Mouse (Mus musculus) C2C12 (cell line): ENCODE results near the gene Oaf. TPM values are rescaled to one million over a fixed set of nuclear protein-coding genes. Genes with fewer than 3 reads are reported as not detected.

Experiments
- H3K27me3 ChIP-seq: one replicate; pipeline ENCODE4 v1.6.1; 2011; ENCODE audit not compliant: control insufficient read depth, insufficient read depth, insufficient read length
- H3K36me3 ChIP-seq: one replicate; pipeline ENCODE4 v1.6.1; 2011; ENCODE audit not compliant: control insufficient read depth, insufficient read depth
- H3K4me3 ChIP-seq: one replicate; pipeline ENCODE4 v1.5.1; 2011; ENCODE audit warnings: mild to moderate bottlenecking, control low read depth; ENCODE audit not compliant: poor library complexity, insufficient read depth, severe bottlenecking
- H3K79me2 ChIP-seq: one replicate; pipeline ENCODE4 v1.6.1; 2011; ENCODE audit not compliant: control insufficient read depth, insufficient read depth
- H3K79me3 ChIP-seq: one replicate; pipeline ENCODE4 v1.6.1; 2011; ENCODE audit warnings: low read depth, control low read depth
- H3ac ChIP-seq: one replicate; pipeline ENCODE3; 2011; ENCODE audit warnings: low read depth; ENCODE audit not compliant: control insufficient read depth, insufficient read length
- CEBPB ChIP-seq: IDR thresholded peaks from one replicate; pipeline ENCODE4 v1.6.1; 2011; ENCODE audit warnings: low read depth, mild to moderate bottlenecking, control low read depth, moderate library complexity
- CTCF ChIP-seq: IDR thresholded peaks from one replicate; pipeline ENCODE4 v1.5.1; 2011; ENCODE audit not compliant: control insufficient read depth, insufficient read depth, insufficient read length
- FOSL1 ChIP-seq: IDR thresholded peaks from one replicate; pipeline ENCODE4 v1.8.0; 2011; ENCODE audit warnings: mild to moderate bottlenecking, low read length; ENCODE audit not compliant: poor library complexity, insufficient read depth, severe bottlenecking
- MAX ChIP-seq: IDR thresholded peaks from one replicate; pipeline ENCODE4 v1.6.1; 2011; ENCODE audit warnings: mild to moderate bottlenecking, control low read depth
- MYOD1 ChIP-seq: IDR thresholded peaks from one replicate; pipeline ENCODE4 v1.6.1; 2011; ENCODE audit warnings: low read depth; ENCODE audit not compliant: control insufficient read depth, insufficient read length
- MYOG ChIP-seq: IDR thresholded peaks from one replicate; pipeline ENCODE4 v1.6.1; 2011; ENCODE audit not compliant: control insufficient read depth, insufficient read length; ENCODE audit errors: extremely low read depth
- USF1 ChIP-seq: IDR thresholded peaks from one replicate; pipeline ENCODE4 v1.6.1; 2011; ENCODE audit warnings: low read depth, mild to moderate bottlenecking, control low read depth, moderate library complexity
- polyA plus RNA-seq: library from polyadenylated mRNA; unstranded; fragments of >200 nt; fragmentation: generic; extraction: Trizol; gene quantifications from one replicate; pipeline ENCODE4 v1.2.1, GENCODE M21; 2012; ENCODE audit warnings: missing spikeins

Oaf gene
- polyA plus RNA-seq, 1 experiment = 86.9 TPM

- no peak overlapping the region for H3ac ChIP-seq
- H3K27me3 ChIP-seq = no peaks in the 10 kb centered on the region
- no peak overlapping the region for H3K4me3 ChIP-seq
- H3K36me3 ChIP-seq = peaks cover 13% of the 10 kb centered on the region
- H3K79me2 ChIP-seq = peaks cover 67% of the 10 kb centered on the region
- TF ChIP-seq USF1 = no peak
- no peak for TF ChIP-seq CTCF
- no peak for TF ChIP-seq MAX
- no peak for TF ChIP-seq MYOD1
- TF ChIP-seq FOSL1 = no peak
- TF ChIP-seq CEBPB = no peak
- TF ChIP-seq MYOG = no peak
- peaks cover 16% of the 10 kb centered on the region for H3K79me3 ChIP-seq
Measured at GRCm38 (mm10) chr9:43226573-43227160, 13.0 kb downstream of the Oaf start.

- Histone ChIP-seq H3K79me3 (peaks cover 12% of the 10 kb centered on the region), H3K4me3 (no peak overlapping the region), H3K27me3 (no peaks in the 10 kb centered on the region), H3K79me2 (peaks cover 56% of the 10 kb centered on the region), H3ac (no peak overlapping the region), H3K36me3 (peaks cover 23% of the 10 kb centered on the region)
- TF ChIP-seq MAX (no peak), FOSL1 (no peak), CTCF (no peak), USF1 (no peak), MYOG (no peak)
Measured at GRCm38 (mm10) chr9:43225481-43225880, 14.2 kb downstream of the Oaf start.

- Histone ChIP-seq H3K4me3 (no peak overlapping the region), H3K79me3 (peaks cover 10% of the 10 kb centered on the region), H3K27me3 (no peaks in the 10 kb centered on the region), H3K79me2 (peaks cover 49% of the 10 kb centered on the region), H3ac (no peak overlapping the region), H3K36me3 (peaks cover 25% of the 10 kb centered on the region)
- TF ChIP-seq CTCF (no peak), MYOD1 (no peak), MAX (no peak), USF1 (no peak), FOSL1 (no peak), MYOG (no peak), CEBPB (no peak)
Measured at GRCm38 (mm10) chr9:43224771-43225355, 14.8 kb downstream of the Oaf start.

GRCm38 (mm10) chr9:43222429-43222715 lies 17.3 kb downstream of the Oaf start:
- Histone ChIP-seq H3K79me3 (no peaks in the 10 kb centered on the region), H3K79me2 (peaks cover 24% of the 10 kb centered on the region), H3ac (no peak overlapping the region), H3K27me3 (no peaks in the 10 kb centered on the region), H3K36me3 (peaks cover 25% of the 10 kb centered on the region), H3K4me3 (no peak overlapping the region)
- TF ChIP-seq FOSL1 (no peak), MYOG (no peak)

GRCm38 (mm10) chr9:43221643-43222428 lies 17.9 kb downstream of the Oaf start:
- H3K4me3 ChIP-seq = no peak overlapping the region
- peaks cover 19% of the 10 kb centered on the region for H3K79me2 ChIP-seq
- no peaks in the 10 kb centered on the region for H3K27me3 ChIP-seq
- no peaks in the 10 kb centered on the region for H3K79me3 ChIP-seq
- peaks cover 25% of the 10 kb centered on the region for H3K36me3 ChIP-seq
- TF ChIP-seq MAX (no peak), MYOD1 (no peak), USF1 (no peak), MYOG (no peak), CEBPB (no peak), CTCF (peak; percentile 66), FOSL1 (no peak)
- H3ac ChIP-seq = no peak overlapping the region
